In genomic region chr2:179615906-179616305, GRCm38 (mm10) we compare ENCODE assay signal across 8 mouse cellular contexts.
DNase-seq lines count a peak whose midpoint lies in the region; ATAC-seq and TF ChIP-seq lines count a peak whose summit lies in the region.

No protein-coding gene starts in this region.

- peak; percentile 46 for DNase-seq in gastrocnemius, postnatal 10 days
- DNase-seq in gastrocnemius, postnatal 25 days, result no peak
- peak; percentile 84 for DNase-seq in lung, embryonic 14.5 days
- no peak for DNase-seq in lung, postnatal 25 days (ENCODE audit: low spot score)
- peak; percentile 24 for DNase-seq in MEL (ENCODE audit: low read depth, low spot score)
- DNase-seq in embryonic facial prominence, embryonic 14.5 days (ENCODE audit: low spot score), result peak; percentile 70
- no peak for DNase-seq in spleen, postnatal 36 days (ENCODE audit: low spot score in 2 of 2)
- no peak for DNase-seq in layer of hippocampus, adult 11-12 months (ENCODE audit: low spot score)

- no peak for ATAC-seq in lung, embryonic 14.5 days (ENCODE audit: insufficient read depth)
- no peak for ATAC-seq in embryonic facial prominence, embryonic 14.5 days (ENCODE audit: low read depth)

- H3K4me3 ChIP-seq in lung, embryonic 14.5 days (ENCODE audit: low read depth, low read length), result no peak overlapping the region
- no peak overlapping the region for H3K4me3 ChIP-seq in MEL (ENCODE audit: control insufficient read depth in 1 of 2, insufficient read depth in 1 of 2, low read depth in 2 of 2, low read length in 2 of 2)
- H3K4me3 ChIP-seq in embryonic facial prominence, embryonic 14.5 days (ENCODE audit: low read depth, low read length), result no peak overlapping the region

- H3K79me2 ChIP-seq in MEL (ENCODE audit: control insufficient read depth, insufficient read depth, low read length, poor library complexity), result no peaks in the 10 kb centered on the region

- no peak for TF ChIP-seq RAD21 in MEL (IDR thresholded peaks at IDR 0.05; ENCODE audit: low read depth, low read length)

- H3K27ac ChIP-seq in lung, embryonic 14.5 days (ENCODE audit: low read depth), result no peak overlapping the region
- no peak overlapping the region for H3K27ac ChIP-seq in MEL (ENCODE audit: control insufficient read depth, low read depth, low read length)
- H3K27ac ChIP-seq in embryonic facial prominence, embryonic 14.5 days (replicated peaks; ENCODE audit: low read depth, low read length), result no peak overlapping the region

- H3K9me3 ChIP-seq in lung, embryonic 14.5 days (ENCODE audit: low read depth, low read length), result no peaks in the 10 kb centered on the region
- no peaks in the 10 kb centered on the region for H3K9me3 ChIP-seq in MEL (replicated peaks; ENCODE audit: insufficient read depth, low read length)
- H3K9me3 ChIP-seq in embryonic facial prominence, embryonic 14.5 days (ENCODE audit: control insufficient read depth, low read length), result no peaks in the 10 kb centered on the region

- H3K4me1 ChIP-seq in lung, embryonic 14.5 days (ENCODE audit: insufficient read depth), result no peaks in the 10 kb centered on the region
- no peaks in the 10 kb centered on the region for H3K4me1 ChIP-seq in MEL (ENCODE audit: control insufficient read depth in 1 of 2, insufficient read depth in 2 of 2, low read length in 2 of 2)
- H3K4me1 ChIP-seq in embryonic facial prominence, embryonic 14.5 days (ENCODE audit: control insufficient read depth, insufficient read depth, low read length), result no peaks in the 10 kb centered on the region

- no peaks in the 10 kb centered on the region for H3K27me3 ChIP-seq in lung, embryonic 14.5 days (ENCODE audit: insufficient read depth, low read length)
- no peaks in the 10 kb centered on the region for H3K27me3 ChIP-seq in MEL (ENCODE audit: control insufficient read depth in 1 of 2, insufficient read depth in 2 of 2, low read length in 2 of 2)
- H3K27me3 ChIP-seq in embryonic facial prominence, embryonic 14.5 days (replicated peaks; ENCODE audit: control insufficient read depth, insufficient read depth, low read length), result no peaks in the 10 kb centered on the region

- TF ChIP-seq CTCF in lung, embryonic 14.5 days (IDR thresholded peaks at IDR 0.05; ENCODE audit: low read depth), result no peak
- no peak for TF ChIP-seq CTCF in MEL (IDR thresholded peaks at IDR 0.05 in 2 of 3, conservative IDR thresholded peaks at IDR 0.05 in 1 of 3; ENCODE audit: control insufficient read depth in 1 of 3, insufficient read depth in 1 of 3, low read depth in 2 of 3, low read length in 3 of 3, poor library complexity in 1 of 3, severe bottlenecking in 1 of 3)

- no peak for TF ChIP-seq POLR2A in MEL (IDR thresholded peaks at IDR 0.05; ENCODE audit: control insufficient read depth in 1 of 2, insufficient read depth in 1 of 2, low read depth in 1 of 2, low read length in 2 of 2, poor library complexity in 1 of 2)

- TF ChIP-seq EP300 in MEL (IDR thresholded peaks at IDR 0.05; ENCODE audit: low read depth in 1 of 2, low read length in 2 of 2), result no peak

- H3K4me2 ChIP-seq in lung, embryonic 14.5 days, result no peak overlapping the region
- H3K4me2 ChIP-seq in embryonic facial prominence, embryonic 14.5 days (ENCODE audit: low read depth, low read length), result no peak overlapping the region

- H3K9ac ChIP-seq in lung, embryonic 14.5 days, result no peak overlapping the region
- no peak overlapping the region for H3K9ac ChIP-seq in MEL (ENCODE audit: control insufficient read depth, low read depth, low read length, poor library complexity, severe bottlenecking)
- no peak overlapping the region for H3K9ac ChIP-seq in embryonic facial prominence, embryonic 14.5 days (ENCODE audit: low read depth, low read length)

- 39% methylated on average over 5 of the region's 5 CpGs for WGBS in lung, embryonic 14.5 days
- 50% methylated on average over 5 of the region's 5 CpGs for WGBS in embryonic facial prominence, embryonic 14.5 days

- no peaks in the 10 kb centered on the region for H3K36me3 ChIP-seq in lung, embryonic 14.5 days (ENCODE audit: insufficient read depth)
- H3K36me3 ChIP-seq in MEL (ENCODE audit: control insufficient read depth in 1 of 2, insufficient read depth in 2 of 2, low read length in 2 of 2), result no peaks in the 10 kb centered on the region
- no peaks in the 10 kb centered on the region for H3K36me3 ChIP-seq in embryonic facial prominence, embryonic 14.5 days (ENCODE audit: control insufficient read depth, insufficient read depth, low read length)

TF ChIP-seq in MEL, 35 proteins besides CTCF, POLR2A, EP300 and RAD21:
- TF ChIP-seq RCOR1 (IDR thresholded peaks at IDR 0.05; ENCODE audit: low read depth, low read length), result no peak
- TF ChIP-seq TAL1 (IDR thresholded peaks at IDR 0.05; ENCODE audit: low read length), result no peak
- no peak for TF ChIP-seq CHD1 (IDR thresholded peaks at IDR 0.05; ENCODE audit: low read depth, low read length)
- no peak for TF ChIP-seq GABPA (IDR thresholded peaks at IDR 0.05; ENCODE audit: low read depth, low read length)
- no peak for TF ChIP-seq ZKSCAN1 (IDR thresholded peaks at IDR 0.05; ENCODE audit: low read depth, low read length)
- TF ChIP-seq E2F4 (IDR thresholded peaks at IDR 0.05; ENCODE audit: borderline replicate concordance, low read depth, low read length), result no peak
TF ChIP-seq in MEL: peak in this region for 0.

Comparison
In these comparisons a context has a peak if more than half of its experiments do, and no peak if none do; other contexts are left out.
1. DNase-seq: peak in gastrocnemius, postnatal 10 days (single experiment), lung, embryonic 14.5 days (single experiment), MEL (single experiment) and embryonic facial prominence, embryonic 14.5 days (single experiment); none in gastrocnemius, postnatal 25 days (single experiment), lung, postnatal 25 days (single experiment), spleen, postnatal 36 days (0 of 2) and layer of hippocampus, adult 11-12 months (single experiment).